Mouse (Mus musculus): ENCODE measurements around the gene Tuba8. TPM values are rescaled to one million over a fixed set of nuclear protein-coding genes. Genes with fewer than 3 reads are reported as not detected.

Gene Tuba8
- total and polyA plus RNA-seq, 3 experiments = 1.4 to 1.6 TPM; not detected in 1

GRCm38 (mm10) chr6:121226744-121227143 lies 16.2 kb downstream of the Tuba8 start:
- H3K9me3 ChIP-seq (replicated peaks; ENCODE audit: insufficient read depth, low read length) = no peaks in the 10 kb centered on the region
- H3K9ac ChIP-seq (ENCODE audit: control insufficient read depth, low read depth, low read length, poor library complexity, severe bottlenecking) = no peak overlapping the region
- TF ChIP-seq MAFK (IDR thresholded peaks at IDR 0.05; ENCODE audit: borderline replicate concordance, low read depth, low read length) = no peak
- TF ChIP-seq POLR2AphosphoS2 (IDR thresholded peaks at IDR 0.05; ENCODE audit: low read length) = no peak
- no peak for TF ChIP-seq MYB (IDR thresholded peaks at IDR 0.05; ENCODE audit: low read depth, low read length)
- TF ChIP-seq JUND (IDR thresholded peaks at IDR 0.05; ENCODE audit: low read depth, low read length) = no peak
- no peaks in the 10 kb centered on the region for H3K27me3 ChIP-seq (ENCODE audit: control insufficient read depth in 1 of 2, insufficient read depth in 2 of 2, low read length in 2 of 2)
- no peak for DNase-seq (ENCODE audit: low read depth, low spot score)
- H3K36me3 ChIP-seq (ENCODE audit: control insufficient read depth in 1 of 2, insufficient read depth in 2 of 2, low read length in 2 of 2) = peaks cover 0 to 25% of the 10 kb centered on the region in 2 experiments; a peak in 2 of 4 replicates
- H3K27ac ChIP-seq (ENCODE audit: control insufficient read depth, low read depth, low read length) = no peak overlapping the region
- H3K79me2 ChIP-seq (ENCODE audit: control insufficient read depth, insufficient read depth, low read length, poor library complexity) = no peaks in the 10 kb centered on the region
- peaks cover 8 to 32% of the 10 kb centered on the region in 2 experiments for H3K4me1 ChIP-seq (ENCODE audit: control insufficient read depth in 1 of 2, insufficient read depth in 2 of 2, low read length in 2 of 2)
- no peak overlapping the region for H3K4me3 ChIP-seq (ENCODE audit: control insufficient read depth in 1 of 2, insufficient read depth in 1 of 2, low read depth in 2 of 2, low read length in 2 of 2)

- peaks cover 0 to 25% of the 10 kb centered on the region in 2 experiments; a peak in 2 of 4 replicates for H3K36me3 ChIP-seq (ENCODE audit: control insufficient read depth in 1 of 2, insufficient read depth in 2 of 2, low read length in 2 of 2)
- no peaks in the 10 kb centered on the region for H3K79me2 ChIP-seq (ENCODE audit: control insufficient read depth, insufficient read depth, low read length, poor library complexity)
Measured at GRCm38 (mm10) chr6:121228421-121228820, 17.9 kb downstream of the Tuba8 start.

GRCm38 (mm10) chr6:121232652-121233051 lies 22.2 kb downstream of the Tuba8 start:
- no peak for DNase-seq (ENCODE audit: low read depth, low spot score)
- Histone ChIP-seq H3K27ac (ENCODE audit: control insufficient read depth, low read depth, low read length) (no peak overlapping the region), H3K9me3 (replicated peaks; ENCODE audit: insufficient read depth, low read length) (no peaks in the 10 kb centered on the region), H3K4me3 (ENCODE audit: control insufficient read depth in 1 of 2, insufficient read depth in 1 of 2, low read depth in 2 of 2, low read length in 2 of 2) (no peak overlapping the region), H3K36me3 (ENCODE audit: control insufficient read depth in 1 of 2, insufficient read depth in 2 of 2, low read length in 2 of 2) (peaks cover 0 to 4% of the 10 kb centered on the region in 2 experiments; a peak in 1 of 4 replicates), H3K79me2 (ENCODE audit: control insufficient read depth, insufficient read depth, low read length, poor library complexity) (no peaks in the 10 kb centered on the region), H3K9ac (ENCODE audit: control insufficient read depth, low read depth, low read length, poor library complexity, severe bottlenecking) (no peak overlapping the region), H3K27me3 (ENCODE audit: control insufficient read depth in 1 of 2, insufficient read depth in 2 of 2, low read length in 2 of 2) (no peaks in the 10 kb centered on the region), H3K4me1 (ENCODE audit: control insufficient read depth in 1 of 2, insufficient read depth in 2 of 2, low read length in 2 of 2) (peaks cover 0 to 6% of the 10 kb centered on the region in 2 experiments; a peak in 3 of 4 replicates)
- TF ChIP-seq ZMIZ1 (IDR thresholded peaks at IDR 0.05; ENCODE audit: low read depth, low read length) = no peak
- TF ChIP-seq TAL1 (IDR thresholded peaks at IDR 0.05; ENCODE audit: low read length) = no peak
- no peak for TF ChIP-seq JUND (IDR thresholded peaks at IDR 0.05; ENCODE audit: low read depth, low read length)
- no peak for TF ChIP-seq USF1 (IDR thresholded peaks at IDR 0.05; ENCODE audit: low read depth, low read length)
- TF ChIP-seq TBP (IDR thresholded peaks at IDR 0.05; ENCODE audit: low read depth, low read length) = no peak
- TF ChIP-seq ELF1 (IDR thresholded peaks at IDR 0.05; ENCODE audit: low read depth, low read length) = no peak
- no peak for TF ChIP-seq E2F4 (IDR thresholded peaks at IDR 0.05; ENCODE audit: borderline replicate concordance, low read depth, low read length)
- TF ChIP-seq MAZ (IDR thresholded peaks at IDR 0.05; ENCODE audit: low read depth, low read length) = no peak
- TF ChIP-seq UBTF (IDR thresholded peaks at IDR 0.05; ENCODE audit: borderline replicate concordance, insufficient read depth, low read depth, low read length) = no peak
- TF ChIP-seq MYC (IDR thresholded peaks at IDR 0.05; ENCODE audit: low read depth, low read length) = no peak
- TF ChIP-seq MXI1 (IDR thresholded peaks at IDR 0.05; ENCODE audit: low read depth, low read length) = no peak
- TF ChIP-seq HCFC1 (IDR thresholded peaks at IDR 0.05; ENCODE audit: low read depth, low read length) = no peak

More at GRCm38 (mm10) chr6:121228421-121228820, 17.9 kb downstream of the Tuba8 start:
- no peak overlapping the region for H3K4me3 ChIP-seq (ENCODE audit: control insufficient read depth in 1 of 2, insufficient read depth in 1 of 2, low read depth in 2 of 2, low read length in 2 of 2)
- TF ChIP-seq CTCF (IDR thresholded peaks at IDR 0.05 in 2 of 3, conservative IDR thresholded peaks at IDR 0.05 in 1 of 3; ENCODE audit: control insufficient read depth in 1 of 3, insufficient read depth in 1 of 3, low read depth in 2 of 3, low read length in 3 of 3, poor library complexity in 1 of 3, severe bottlenecking in 1 of 3) (no peak), TCF12 (IDR thresholded peaks at IDR 0.05; ENCODE audit: low read depth, low read length) (0 out of 2 replicates have a peak, but pooled peaks have one; percentile 17)
- no peaks in the 10 kb centered on the region for H3K9me3 ChIP-seq (replicated peaks; ENCODE audit: insufficient read depth, low read length)
- DNase-seq (ENCODE audit: low read depth, low spot score) = no peak
- H3K4me1 ChIP-seq (ENCODE audit: control insufficient read depth in 1 of 2, insufficient read depth in 2 of 2, low read length in 2 of 2) = peaks cover 8 to 32% of the 10 kb centered on the region in 2 experiments
- H3K9ac ChIP-seq (ENCODE audit: control insufficient read depth, low read depth, low read length, poor library complexity, severe bottlenecking) = no peak overlapping the region
- no peaks in the 10 kb centered on the region for H3K27me3 ChIP-seq (ENCODE audit: control insufficient read depth in 1 of 2, insufficient read depth in 2 of 2, low read length in 2 of 2)
- H3K27ac ChIP-seq (ENCODE audit: control insufficient read depth, low read depth, low read length) = no peak overlapping the region

Data from MEL (cell line).